ENCODE assay signal across 8 mouse cellular contexts in the genomic region with DNA sequence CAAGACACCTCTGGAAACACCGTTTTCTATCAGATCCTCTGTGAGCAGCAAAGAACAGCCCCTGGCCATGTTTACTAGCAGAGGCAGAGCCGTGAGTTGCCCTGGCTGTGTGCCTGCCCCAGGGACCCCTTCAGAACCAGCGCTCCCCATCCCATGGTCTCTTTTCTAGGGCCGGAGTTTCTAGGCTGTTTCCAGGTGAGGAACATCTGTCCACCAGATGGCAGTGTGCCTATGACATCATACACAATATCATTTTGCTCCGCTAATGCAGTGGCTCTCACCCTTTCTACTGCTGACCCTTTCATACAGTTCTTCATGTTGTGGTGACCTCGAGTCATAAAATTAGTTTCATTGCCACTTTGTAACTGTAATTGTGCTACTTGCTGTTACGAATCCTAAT. TPM values are rescaled to one million over a fixed set of nuclear protein-coding genes. Genes with fewer than 3 reads are reported as not detected.
DNase-seq lines count a peak whose midpoint lies in the region; ATAC-seq and TF ChIP-seq lines count a peak whose summit lies in the region.

No protein-coding gene starts in this region.

- no peak overlapping the region for H3K4me2 ChIP-seq in forebrain, postnatal 0 days (ENCODE audit: low read depth)
- no peak overlapping the region for H3K4me2 ChIP-seq in stomach, postnatal 0 days (replicated peaks; ENCODE audit: low read depth)

- WGBS in thymus, adult 2 months: 45% methylated on average over 7 of the region's 7 CpGs
- WGBS in forebrain, postnatal 0 days: 49% methylated on average over 7 of the region's 7 CpGs
- WGBS in stomach, postnatal 0 days: 36% methylated on average over 7 of the region's 7 CpGs

- 0 out of 2 replicates have a peak, but pooled peaks have one; percentile 27 for ATAC-seq in forebrain, postnatal 0 days
- ATAC-seq in stomach, postnatal 0 days (ENCODE audit: low FRiP score, low TSS enrichment): no peak

- no peak overlapping the region for H3K27ac ChIP-seq in thymus, adult 2 months (ENCODE audit: control insufficient read depth, insufficient read depth, low read length)
- H3K27ac ChIP-seq in forebrain, postnatal 0 days (ENCODE audit: low read depth, low read length): no peak overlapping the region
- no peak overlapping the region for H3K27ac ChIP-seq in stomach, postnatal 0 days (replicated peaks)

- no peaks in the 10 kb centered on the region for H3K9me3 ChIP-seq in forebrain, postnatal 0 days (ENCODE audit: low read length)
- no peaks in the 10 kb centered on the region for H3K9me3 ChIP-seq in stomach, postnatal 0 days (ENCODE audit: control insufficient read depth, low read length)

- no peak for TF ChIP-seq POLR2A in thymus, adult 2 months (IDR thresholded peaks at IDR 0.05; ENCODE audit: control insufficient read depth, extremely low read depth, insufficient read depth, low read length, poor library complexity)

- no peak overlapping the region for H3K4me3 ChIP-seq in thymus, adult 2 months (ENCODE audit: control insufficient read depth, insufficient read depth, low read length)
- no peak overlapping the region for H3K4me3 ChIP-seq in forebrain, postnatal 0 days (ENCODE audit: low read depth, low read length)
- H3K4me3 ChIP-seq in stomach, postnatal 0 days (ENCODE audit: low read depth, low read length): no peak overlapping the region

- TF ChIP-seq CTCF in thymus, adult 2 months (IDR thresholded peaks at IDR 0.05; ENCODE audit: borderline replicate concordance, control insufficient read depth, extremely low read depth, insufficient read depth, low read length, poor library complexity): 0 out of 2 replicates have a peak, but pooled peaks have one; percentile 50
- TF ChIP-seq CTCF in forebrain, postnatal 0 days (IDR thresholded peaks at IDR 0.05; ENCODE audit: low read depth): peak; percentile 75
- peak; percentile 85 for TF ChIP-seq CTCF in stomach, postnatal 0 days (IDR thresholded peaks at IDR 0.05; ENCODE audit: low read depth)

- peaks cover 24% of the 10 kb centered on the region for H3K4me1 ChIP-seq in thymus, adult 2 months (replicated peaks; ENCODE audit: control insufficient read depth, insufficient read depth, low read length)
- no peaks in the 10 kb centered on the region for H3K4me1 ChIP-seq in forebrain, postnatal 0 days (ENCODE audit: insufficient read depth)
- no peaks in the 10 kb centered on the region for H3K4me1 ChIP-seq in stomach, postnatal 0 days (replicated peaks; ENCODE audit: control insufficient read depth, insufficient read depth)

- no peaks in the 10 kb centered on the region for H3K36me3 ChIP-seq in thymus, adult 2 months (ENCODE audit: control insufficient read depth, insufficient read depth, low read length)
- H3K36me3 ChIP-seq in forebrain, postnatal 0 days (ENCODE audit: insufficient read depth): no peaks in the 10 kb centered on the region
- no peaks in the 10 kb centered on the region for H3K36me3 ChIP-seq in stomach, postnatal 0 days (ENCODE audit: control insufficient read depth, insufficient read depth, low read length)

- no peaks in the 10 kb centered on the region for H3K27me3 ChIP-seq in thymus, adult 2 months (ENCODE audit: control insufficient read depth, insufficient read depth, low read length)
- no peaks in the 10 kb centered on the region for H3K27me3 ChIP-seq in forebrain, postnatal 0 days (ENCODE audit: insufficient read depth, low read length)
- H3K27me3 ChIP-seq in stomach, postnatal 0 days (ENCODE audit: control insufficient read depth, insufficient read depth, low read length): no peaks in the 10 kb centered on the region

- peak; percentile 15 to 35 for DNase-seq in heart, adult 18-20 months
- DNase-seq in heart, adult 11 months: no peak
- DNase-seq in thymus, adult 2 months: peak; percentile 67
- no peak for DNase-seq in thymus, adult 18-20 months
- DNase-seq in forebrain, postnatal 0 days: peak; percentile 62
- DNase-seq in lung, postnatal 14 days: peak; percentile 58
- DNase-seq in stomach, postnatal 0 days (ENCODE audit: low spot score): peak; percentile 34
- DNase-seq in layer of hippocampus, adult 8-10 months (ENCODE audit: low spot score in 2 of 2): no peak

- H3K9ac ChIP-seq in forebrain, postnatal 0 days: no peak overlapping the region
- no peak overlapping the region for H3K9ac ChIP-seq in stomach, postnatal 0 days (ENCODE audit: low read length)

- TF ChIP-seq EP300 in stomach, postnatal 0 days (optimal IDR thresholded peaks at IDR 0.05): no peak

RNA-seq across cellular contexts. Expression of a gene that starts 34.2 kb away (rescaled TPM):
- under 1 TPM; 0.55 to 0.75 TPM for total RNA-seq in heart, adult 18-20 months (2021)
- polyA plus RNA-seq in thymus, adult 2 months (2012; rRNA removed): 0.45 and 0.50 TPM in 2 replicates
- 0.10 and 0.15 TPM in 2 replicates for total RNA-seq in forebrain, postnatal 0 days (2014; rRNA removed)
- polyA plus RNA-seq in forebrain, postnatal 0 days (2015; fragmentation: Nextera tagmentation; extraction: Ambion mirVana): 0.10 and 0.13 TPM in 2 replicates
- polyA plus RNA-seq in stomach, postnatal 0 days (2015; fragmentation: Nextera tagmentation; extraction: Ambion mirVana): 2.8 and 3.3 TPM in 2 replicates
- under 1 TPM; 0.40 to 0.47 (median 0.44) TPM for total RNA-seq in layer of hippocampus, adult 8-10 months (2022)

Comparison
In these comparisons a context has a peak if more than half of its experiments do, and no peak if none do; other contexts are left out.
1. DNase-seq: peak in heart, adult 18-20 months (2 of 2), thymus, adult 2 months (single experiment), forebrain, postnatal 0 days (single experiment), lung, postnatal 14 days (single experiment) and stomach, postnatal 0 days (single experiment); none in heart, adult 11 months (single experiment), thymus, adult 18-20 months (0 of 2) and layer of hippocampus, adult 8-10 months (0 of 2).
2. Peak in every context shown above with its lines, with median percentiles within 50 percentile points of each other: CTCF ChIP-seq.